Mouse (Mus musculus) MEL (cell line): ENCODE results near the gene Stpg1. TPM values are rescaled to one million over a fixed set of nuclear protein-coding genes. Genes with fewer than 3 reads are reported as not detected.

Experiments used
- DNase-seq: peaks from one replicate; pipeline ENCODE4 v3.0.0; 2011; ENCODE audit warnings: low read depth, low spot score
- H3K27ac ChIP-seq: 2 replicates; pipeline ENCODE4 v1.5.1; 2012; ENCODE audit warnings: low read depth, mild to moderate bottlenecking, control low read depth, low read length, moderate library complexity; ENCODE audit not compliant: control insufficient read depth
- H3K27me3 ChIP-seq, 2 experiments: fragments of 150-350 bp in 1 of 2; sonication (generic) in 1 of 2; 2 replicates each; pipeline ENCODE4 v1.6.1; 2012; ENCODE audit warnings: low read length in 2 of 2, mild to moderate bottlenecking in 2 of 2, improper control_type of control experiment in 1 of 2, moderate library complexity in 1 of 2; ENCODE audit not compliant: insufficient read depth in 2 of 2, control insufficient read depth in 1 of 2
- H3K36me3 ChIP-seq, 2 experiments: 2 replicates each; pipeline ENCODE4 v1.6.1; 2012 to 2014; ENCODE audit warnings: low read length in 2 of 2, improper control_type of control experiment in 1 of 2, inconsistent platforms in 1 of 2, mild to moderate bottlenecking in 1 of 2; ENCODE audit not compliant: insufficient read depth in 2 of 2, control insufficient read depth in 1 of 2
- H3K4me1 ChIP-seq, 2 experiments: fragments of 150-350 bp in 1 of 2; sonication (generic) in 1 of 2; 2 replicates each; pipeline ENCODE4 v1.6.1; 2012; ENCODE audit warnings: low read length in 2 of 2, improper control_type of control experiment in 1 of 2, mild to moderate bottlenecking in 1 of 2; ENCODE audit not compliant: insufficient read depth in 2 of 2, control insufficient read depth in 1 of 2
- H3K4me3 ChIP-seq, 2 experiments: fragments of 150-350 bp in 1 of 2; sonication (generic) in 1 of 2; 2 replicates each; pipeline ENCODE4 v1.5.1; 2012; ENCODE audit warnings: low read depth in 2 of 2, low read length in 2 of 2, mild to moderate bottlenecking in 2 of 2, moderate library complexity in 2 of 2, control low read depth in 1 of 2, improper control_type of control experiment in 1 of 2; ENCODE audit not compliant: control insufficient read depth in 1 of 2, insufficient read depth in 1 of 2
- H3K79me2 ChIP-seq: 2 replicates; pipeline ENCODE4 v1.6.1; 2012; ENCODE audit warnings: mild to moderate bottlenecking, low read length, moderate library complexity; ENCODE audit not compliant: control insufficient read depth, poor library complexity, insufficient read depth
- H3K9ac ChIP-seq: 2 replicates; pipeline ENCODE4 v1.6.1; 2012; ENCODE audit warnings: low read depth, mild to moderate bottlenecking, control low read depth, low read length, moderate library complexity; ENCODE audit not compliant: control insufficient read depth, poor library complexity, severe bottlenecking
- H3K9me3 ChIP-seq: fragments of 150-350 bp; sonication (generic); replicated peaks from 2 replicates; pipeline ENCODE4 v1.6.1; 2012; ENCODE audit warnings: mild to moderate bottlenecking, low read length, improper control_type of control experiment, moderate library complexity; ENCODE audit not compliant: insufficient read depth
- BHLHE40 ChIP-seq: IDR thresholded peaks from 2 replicates; pipeline ENCODE4 v1.6.1; 2012; ENCODE audit warnings: low read depth, mild to moderate bottlenecking, inconsistent platforms, low read length, improper control_type of control experiment, borderline replicate concordance
- CHD1 ChIP-seq: IDR thresholded peaks from 2 replicates; pipeline ENCODE4 v1.6.1; 2012; ENCODE audit warnings: low read depth, mild to moderate bottlenecking, inconsistent platforms, low read length, improper control_type of control experiment
- CTCF ChIP-seq, 3 experiments: IDR thresholded peaks in 2 of 3; conservative IDR thresholded peaks in 1 of 3; 2 replicates each; pipeline ENCODE4 v1.5.1; 2011 to 2012; ENCODE audit warnings: low read length in 3 of 3, low read depth in 2 of 3, mild to moderate bottlenecking in 2 of 3, improper control_type of control experiment in 1 of 3, inconsistent platforms in 1 of 3, mixed read lengths in 1 of 3, moderate library complexity in 1 of 3; ENCODE audit not compliant: control insufficient read depth in 1 of 3, insufficient read depth in 1 of 3, poor library complexity in 1 of 3, severe bottlenecking in 1 of 3
- ELF1 ChIP-seq: IDR thresholded peaks from 2 replicates; pipeline ENCODE4 v1.6.1; 2014; ENCODE audit warnings: low read depth, mild to moderate bottlenecking, inconsistent platforms, low read length, improper control_type of control experiment, moderate library complexity
- EP300 ChIP-seq, 2 experiments: IDR thresholded peaks; 2 replicates each; pipeline ENCODE4 v1.6.1; 2011; ENCODE audit warnings: improper control_type of control experiment in 2 of 2, low read length in 2 of 2, low read depth in 1 of 2, mild to moderate bottlenecking in 1 of 2
- ETS1 ChIP-seq: IDR thresholded peaks from 2 replicates; pipeline ENCODE4 v1.6.1; 2012; ENCODE audit warnings: low read depth, mild to moderate bottlenecking, inconsistent platforms, low read length, improper control_type of control experiment, moderate library complexity
- GABPA ChIP-seq: IDR thresholded peaks from 2 replicates; pipeline ENCODE4 v1.6.1; 2012; ENCODE audit warnings: low read depth, mild to moderate bottlenecking, inconsistent platforms, low read length, improper control_type of control experiment, moderate library complexity
- GATA1 ChIP-seq: IDR thresholded peaks from 2 replicates; pipeline ENCODE4 v1.6.1; 2011; ENCODE audit warnings: low read depth, low read length, improper control_type of control experiment
- HCFC1 ChIP-seq: IDR thresholded peaks from 2 replicates; pipeline ENCODE4 v1.6.1; 2012; ENCODE audit warnings: low read depth, mild to moderate bottlenecking, inconsistent platforms, low read length, improper control_type of control experiment, moderate library complexity
- JUND ChIP-seq: IDR thresholded peaks from 2 replicates; pipeline ENCODE4 v1.6.1; 2011; ENCODE audit warnings: low read depth, mild to moderate bottlenecking, improper control_type of control experiment, low read length
- KAT2A ChIP-seq: conservative IDR thresholded peaks from 2 replicates; pipeline ENCODE4 v1.6.1; 2012; ENCODE audit warnings: low read depth, low read length, improper control_type of control experiment, inconsistent platforms
- MAFK ChIP-seq: IDR thresholded peaks from 2 replicates; pipeline ENCODE4 v1.6.1; 2011; ENCODE audit warnings: low read depth, mild to moderate bottlenecking, low read length, improper control_type of control experiment, borderline replicate concordance
- MAX ChIP-seq: IDR thresholded peaks from 2 replicates; pipeline ENCODE4 v1.6.1; 2011; ENCODE audit warnings: low read length, improper control_type of control experiment
- MAZ ChIP-seq: IDR thresholded peaks from 2 replicates; pipeline ENCODE4 v1.6.1; 2012; ENCODE audit warnings: low read depth, mild to moderate bottlenecking, inconsistent platforms, low read length, improper control_type of control experiment
- MEF2A ChIP-seq: IDR thresholded peaks from 2 replicates; pipeline ENCODE4 v1.6.1; 2014; ENCODE audit warnings: low read depth, mild to moderate bottlenecking, inconsistent platforms, low read length, improper control_type of control experiment; ENCODE audit not compliant: poor library complexity, insufficient replicate concordance, severe bottlenecking; ENCODE audit errors: extremely low read depth
- MYB ChIP-seq: IDR thresholded peaks from 2 replicates; pipeline ENCODE4 v1.6.1; 2011; ENCODE audit warnings: mild to moderate bottlenecking, low read depth, low read length, improper control_type of control experiment
- MYC ChIP-seq: IDR thresholded peaks from 2 replicates; pipeline ENCODE4 v1.6.1; 2011; ENCODE audit warnings: low read depth, mild to moderate bottlenecking, low read length, improper control_type of control experiment, moderate library complexity
- NRF1 ChIP-seq: IDR thresholded peaks from 2 replicates; pipeline ENCODE4 v1.6.1; 2014; ENCODE audit warnings: low read depth, mild to moderate bottlenecking, inconsistent platforms, low read length, improper control_type of control experiment, moderate library complexity; ENCODE audit not compliant: poor library complexity, insufficient read depth, severe bottlenecking
- POLR2A ChIP-seq, 2 experiments: IDR thresholded peaks; 2 replicates each; pipeline ENCODE4 v1.6.1; 2011 to 2012; ENCODE audit warnings: low read length in 2 of 2, mild to moderate bottlenecking in 2 of 2, control low read depth in 1 of 2, improper control_type of control experiment in 1 of 2, low read depth in 1 of 2, moderate library complexity in 1 of 2; ENCODE audit not compliant: control insufficient read depth in 1 of 2, insufficient read depth in 1 of 2, poor library complexity in 1 of 2
- POLR2AphosphoS2 ChIP-seq: IDR thresholded peaks from 2 replicates; pipeline ENCODE4 v1.6.1; 2011; ENCODE audit warnings: low read length, improper control_type of control experiment
- POLR2AphosphoS5 ChIP-seq: IDR thresholded peaks from 2 replicates; pipeline ENCODE4 v1.6.1; 2012; ENCODE audit warnings: low read depth, borderline replicate concordance, mild to moderate bottlenecking, inconsistent platforms, low read length, moderate library complexity, mixed read lengths
- RAD21 ChIP-seq: IDR thresholded peaks from 2 replicates; pipeline ENCODE4 v1.6.1; 2011; ENCODE audit warnings: mild to moderate bottlenecking, low read depth, low read length, improper control_type of control experiment
- RCOR1 ChIP-seq: IDR thresholded peaks from 2 replicates; pipeline ENCODE4 v1.6.1; 2012; ENCODE audit warnings: low read depth, mild to moderate bottlenecking, inconsistent platforms, low read length, improper control_type of control experiment
- SIN3A ChIP-seq: IDR thresholded peaks from 2 replicates; pipeline ENCODE4 v1.6.1; 2012; ENCODE audit warnings: low read length, improper control_type of control experiment, inconsistent platforms
- SMC3 ChIP-seq: IDR thresholded peaks from 2 replicates; pipeline ENCODE4 v1.6.1; 2011; ENCODE audit warnings: low read depth, low read length, improper control_type of control experiment
- TAL1 ChIP-seq: IDR thresholded peaks from 2 replicates; pipeline ENCODE4 v1.6.1; 2012; ENCODE audit warnings: mild to moderate bottlenecking, inconsistent platforms, low read length, moderate library complexity, mixed read lengths
- TBP ChIP-seq: IDR thresholded peaks from 2 replicates; pipeline ENCODE4 v1.8.0; 2011; ENCODE audit warnings: low read depth, low read length, improper control_type of control experiment
- TCF12 ChIP-seq: IDR thresholded peaks from 2 replicates; pipeline ENCODE4 v1.6.1; 2014; ENCODE audit warnings: low read depth, mild to moderate bottlenecking, inconsistent platforms, low read length, improper control_type of control experiment, moderate library complexity
- UBTF ChIP-seq: IDR thresholded peaks from 2 replicates; pipeline ENCODE4 v1.6.1; 2012; ENCODE audit warnings: low read depth, mild to moderate bottlenecking, inconsistent platforms, low read length, improper control_type of control experiment, moderate library complexity, borderline replicate concordance; ENCODE audit not compliant: insufficient read depth
- USF1 ChIP-seq: IDR thresholded peaks from 2 replicates; pipeline ENCODE4 v1.6.1; 2014; ENCODE audit warnings: low read depth, mild to moderate bottlenecking, inconsistent platforms, low read length, improper control_type of control experiment, moderate library complexity
- USF2 ChIP-seq, 2 experiments: IDR thresholded peaks; 2 replicates each; pipeline ENCODE4 v1.6.1; 2011 to 2012; ENCODE audit warnings: improper control_type of control experiment in 2 of 2, low read length in 2 of 2, borderline replicate concordance in 1 of 2, inconsistent platforms in 1 of 2, low read depth in 1 of 2, mild to moderate bottlenecking in 1 of 2; ENCODE audit not compliant: insufficient read depth in 1 of 2
- ZC3H11A ChIP-seq: IDR thresholded peaks from 2 replicates; pipeline ENCODE4 v1.6.1; 2012; ENCODE audit warnings: low read depth, mild to moderate bottlenecking, inconsistent platforms, low read length, improper control_type of control experiment
- ZMIZ1 ChIP-seq: IDR thresholded peaks from 2 replicates; pipeline ENCODE4 v1.6.1; 2012; ENCODE audit warnings: low read depth, mild to moderate bottlenecking, inconsistent platforms, low read length, improper control_type of control experiment, moderate library complexity
- ZNF384 ChIP-seq: IDR thresholded peaks from 2 replicates; pipeline ENCODE4 v1.6.1; 2012; ENCODE audit warnings: low read depth, mild to moderate bottlenecking, inconsistent platforms, low read length, improper control_type of control experiment
- polyA plus RNA-seq, 2 experiments: library from polyadenylated mRNA; stranded (reverse) in 1 of 2; unstranded in 1 of 2; fragments of >175 nt in 1 of 2; fragments of >200 nt in 1 of 2; gene quantifications; 2 replicates each; pipeline versions ENCODE4 v1.2.1 to v1.2.4; 2012; ENCODE audit warnings: low replicate concordance in 2 of 2, low read depth in 1 of 2; ENCODE audit not compliant: insufficient read length in 2 of 2, insufficient read depth in 1 of 2, missing spikeins in 1 of 2
- total RNA-seq: library from RNA; depleted of rRNA; stranded (reverse); fragments of 300-350 nt; gene quantifications from 2 replicates; pipeline ENCODE4 v1.2.3, GENCODE M21; 2012; rRNA removed

Gene Stpg1
- total RNA-seq (not detected in 2 replicates), polyA plus RNA-seq (under 1 TPM in 1 of 2 experiments, not detected in 1; 0.21 TPM)

GRCm38 (mm10) chr4:135494521-135495396 lies at the start of gene Stpg1, which contains the start of gene Nipal3:
Stpg1 (plus strand) TSS chr4:135494790.
Nipal3 (minus strand) TSS chr4:135495038.
- peak within 1 kb of the TSS; percentile 58 to 96 for H3K4me3 ChIP-seq
- peaks cover 8 to 29% of the 10 kb centered on the region in 2 experiments for H3K4me1 ChIP-seq
- peak within 1 kb of the TSS; percentile 66 for H3K9ac ChIP-seq
- H3K36me3 ChIP-seq = peaks cover 0 to 11% of the 10 kb centered on the region in 2 experiments; a peak in 2 of 4 replicates
- H3K27ac ChIP-seq = peak within 1 kb of the TSS; percentile 22
- H3K79me2 ChIP-seq = no peaks in the 10 kb centered on the region; the same call in 1 of the 2 replicates
- H3K27me3 ChIP-seq = no peaks in the 10 kb centered on the region
- no peaks in the 10 kb centered on the region for H3K9me3 ChIP-seq
- DNase-seq = peak; percentile 97
- TF ChIP-seq ETS1 (0 out of 2 replicates have a peak, but pooled peaks have one; percentile 4), TCF12 (0 out of 2 replicates have a peak, but pooled peaks have one; percentile 32), MAFK (no peak), BHLHE40 (no peak), KAT2A (no peak; the same call in 1 of the 2 replicates), UBTF (no peak), ELF1 (peak; percentile 44), EP300 (IDR thresholded peaks at IDR 0.05; ENCODE audit: low read depth in 1 of 2, low read length in 2 of 2) (no peak), TAL1 (no peak), MAZ (no peak), USF2 (IDR thresholded peaks at IDR 0.05; ENCODE audit: borderline replicate concordance in 1 of 2, insufficient read depth in 1 of 2, low read depth in 1 of 2, low read length in 2 of 2) (no peak), SIN3A (peak; percentile 51; the same call in 1 of the 2 replicates), ZNF384 (no peak), SMC3 (no peak; the same call in 1 of the 2 replicates), TBP (no peak), POLR2AphosphoS5 (no peak), RAD21 (no peak), JUND (no peak), NRF1 (peak; percentile 66), MYC (no peak), POLR2A (IDR thresholded peaks at IDR 0.05; ENCODE audit: control insufficient read depth in 1 of 2, insufficient read depth in 1 of 2, low read depth in 1 of 2, low read length in 2 of 2, poor library complexity in 1 of 2) (no peak), HCFC1 (peak; percentile 81), MYB (no peak), GATA1 (no peak), POLR2AphosphoS2 (no peak), GABPA (no peak), USF1 (no peak), RCOR1 (no peak), MEF2A (no peak), CHD1 (0 out of 2 replicates have a peak, but pooled peaks have one; percentile 9), ZC3H11A (no peak), CTCF (IDR thresholded peaks at IDR 0.05 in 2 of 3, conservative IDR thresholded peaks at IDR 0.05 in 1 of 3; ENCODE audit: control insufficient read depth in 1 of 3, insufficient read depth in 1 of 3, low read depth in 2 of 3, low read length in 3 of 3, poor library complexity in 1 of 3, severe bottlenecking in 1 of 3) (peak; percentile 54 to 61 (median 57)), ZMIZ1 (no peak), MAX (no peak)
